Mouse (Mus musculus): Measurements from ENCODE around the gene Epha5.

GRCm38 (mm10) chr5:84417062-84417879 lies at the start of gene Epha5:
- no peak for TF ChIP-seq CTCF (IDR thresholded peaks at IDR 0.05; ENCODE audit: insufficient read depth, low read depth, low read length)
- TF ChIP-seq POLR2A (IDR thresholded peaks at IDR 0.05; ENCODE audit: insufficient read depth, low read depth, low read length): peak; percentile 67
